Mouse (Mus musculus) ES-E14 (cell line): ENCODE results near the gene Asns.

ENCODE experiments used
- HCFC1 ChIP-seq: IDR thresholded peaks from 2 replicates; pipeline ENCODE4 v1.6.1; 2012; ENCODE audit warnings: low read length, inconsistent platforms, borderline replicate concordance; ENCODE audit not compliant: insufficient read depth
- ZNF384 ChIP-seq: IDR thresholded peaks from 2 replicates; pipeline ENCODE4 v1.6.1; 2012; ENCODE audit warnings: low read depth, low read length, inconsistent platforms

GRCm38 (mm10) chr6:7714230-7714629, 21.2 kb upstream of the Asns start:
- TF ChIP-seq ZNF384 (no peak), HCFC1 (no peak)
